Mouse (Mus musculus) limb, embryonic 13.5 days (tissue): ENCODE data around the gene Cd46. TPM values are rescaled to one million over a fixed set of nuclear protein-coding genes. Genes with fewer than 3 reads are reported as not detected.

Experiments used
- ATAC-seq: fragments of 200-750 bp; cut with Nextera tagmentation; 2 replicates; pipeline ENCODE4 v1.8.0; 2017; ENCODE audit warnings: low read depth, moderate number of reproducible peaks, moderate TSS enrichment; ENCODE audit not compliant: low FRiP score
- H3K27ac ChIP-seq: fragments of 300-500 bp; sonication (generic); 2 replicates; pipeline ENCODE4 v1.5.1; 2015; ENCODE audit warnings: inconsistent platforms, mild to moderate bottlenecking, moderate library complexity
- H3K27me3 ChIP-seq: fragments of 300-500 bp; sonication (generic); 2 replicates; pipeline ENCODE4 v1.6.1; 2015; ENCODE audit warnings: mild to moderate bottlenecking, inconsistent platforms
- H3K36me3 ChIP-seq: fragments of 300-500 bp; sonication (generic); 2 replicates; pipeline ENCODE4 v1.6.1; 2015; ENCODE audit warnings: inconsistent platforms, mild to moderate bottlenecking, moderate library complexity
- H3K4me1 ChIP-seq: fragments of 300-500 bp; sonication (generic); 2 replicates; pipeline ENCODE4 v1.6.1; 2015; ENCODE audit warnings: inconsistent platforms
- H3K4me2 ChIP-seq: fragments of 300-500 bp; sonication (generic); replicated peaks from 2 replicates; pipeline ENCODE4 v1.6.1; 2015; ENCODE audit warnings: inconsistent platforms, mild to moderate bottlenecking, moderate library complexity
- H3K4me3 ChIP-seq: fragments of 300-500 bp; sonication (generic); 2 replicates; pipeline ENCODE4 v1.5.1; 2015; ENCODE audit warnings: moderate library complexity, mild to moderate bottlenecking, inconsistent platforms
- H3K9ac ChIP-seq: fragments of 300-500 bp; sonication (generic); 2 replicates; pipeline ENCODE4 v1.6.1; 2015; ENCODE audit warnings: mild to moderate bottlenecking, inconsistent platforms
- H3K9me3 ChIP-seq: fragments of 300-500 bp; sonication (generic); 2 replicates; pipeline ENCODE4 v1.6.1; 2016; ENCODE audit warnings: inconsistent platforms
- WGBS: fragments of 180-500 bp; shearing (Covaris S2); methylation state at CpG from one replicate; pipeline ENCODE4 v1.1.7; 2015; 5-methylcytosine and 5-hydroxymethylcytosine counted together
- polyA plus RNA-seq: library from polyadenylated mRNA; unstranded; fragments of >200 nt; fragmentation: Nextera tagmentation; extraction: Ambion mirVana; gene quantifications from 2 replicates; pipeline ENCODE4 v1.2.1, GENCODE M21; 2015

Cd46 gene
- polyA plus RNA-seq, 1 experiment from 2014 or later, result 1.0 TPM

DNA sequence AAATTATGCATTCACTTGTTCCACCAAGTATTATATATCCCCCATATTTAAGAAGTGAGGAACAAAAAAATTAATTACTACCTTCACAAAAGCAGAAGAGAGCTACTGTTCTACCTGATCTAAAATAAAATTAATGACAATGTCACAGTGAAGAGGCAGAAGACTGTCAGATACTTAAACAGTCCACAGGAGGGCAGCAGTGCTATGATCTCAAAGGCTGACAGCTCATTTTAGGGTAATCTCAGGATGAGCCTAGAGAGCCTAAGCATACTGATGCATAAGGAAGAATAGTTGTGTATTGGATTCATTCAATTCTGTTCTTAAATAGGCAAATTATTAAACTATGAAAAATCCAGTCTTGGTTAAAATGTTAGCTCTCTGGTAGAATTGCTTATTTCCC is 51.6 kb downstream of the Cd46 start:
- no peak overlapping the region for H3K27ac ChIP-seq
- no peaks in the 10 kb centered on the region for H3K36me3 ChIP-seq
- H3K4me3 ChIP-seq, result no peak overlapping the region
- H3K4me1 ChIP-seq, result no peaks in the 10 kb centered on the region
- H3K27me3 ChIP-seq, result no peaks in the 10 kb centered on the region
- H3K4me2 ChIP-seq, result no peak overlapping the region
- no peak overlapping the region for H3K9ac ChIP-seq
- no peaks in the 10 kb centered on the region for H3K9me3 ChIP-seq
- no peak for ATAC-seq

- H3K9me3 ChIP-seq, result no peaks in the 10 kb centered on the region
- no peak overlapping the region for H3K9ac ChIP-seq
- no peaks in the 10 kb centered on the region for H3K36me3 ChIP-seq
- no peak for ATAC-seq
- H3K4me2 ChIP-seq, result no peak overlapping the region
- H3K27me3 ChIP-seq, result no peaks in the 10 kb centered on the region
- H3K27ac ChIP-seq, result no peak overlapping the region
- 55% methylated on average over 1 of the region's 1 CpGs for WGBS
- H3K4me1 ChIP-seq, result no peaks in the 10 kb centered on the region
- no peak overlapping the region for H3K4me3 ChIP-seq
These were observed 53.7 kb downstream of the Cd46 start for GRCm38 (mm10) chr1:195038386-195038785.

DNA sequence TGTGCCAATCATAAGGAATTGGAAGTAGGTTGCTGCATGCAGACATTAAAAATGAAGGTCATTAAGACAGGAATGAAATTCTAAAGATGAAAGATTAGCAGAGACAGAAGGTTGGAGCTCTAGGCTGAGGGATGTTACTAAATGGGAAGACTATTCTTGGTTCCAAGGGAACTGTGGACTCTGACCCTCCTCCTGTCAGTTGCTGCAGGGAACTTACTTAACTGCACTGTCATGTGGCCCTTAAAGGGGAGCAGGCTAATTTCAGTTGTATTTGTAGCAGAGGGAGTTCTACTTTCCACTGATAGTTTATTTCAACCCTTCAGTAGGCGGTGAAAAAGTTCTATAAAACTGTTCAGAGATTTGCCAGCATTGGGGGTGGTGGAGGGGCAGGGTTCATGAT is 54.1 kb downstream of the Cd46 start:
- Histone ChIP-seq H3K27ac (no peak overlapping the region), H3K36me3 (no peaks in the 10 kb centered on the region), H3K9me3 (no peaks in the 10 kb centered on the region), H3K27me3 (no peaks in the 10 kb centered on the region), H3K4me2 (no peak overlapping the region), H3K4me3 (no peak overlapping the region), H3K4me1 (no peaks in the 10 kb centered on the region), H3K9ac (no peak overlapping the region)
- WGBS, result 65% methylated on average over 1 of the region's 1 CpGs
- ATAC-seq, result no peak

- H3K4me1 ChIP-seq, result no peaks in the 10 kb centered on the region
- WGBS, result 90% methylated on average over 6 of the region's 6 CpGs
- no peaks in the 10 kb centered on the region for H3K9me3 ChIP-seq
- H3K27me3 ChIP-seq, result no peaks in the 10 kb centered on the region
- no peak overlapping the region for H3K4me2 ChIP-seq
- no peak overlapping the region for H3K4me3 ChIP-seq
- H3K9ac ChIP-seq, result no peak overlapping the region
- no peak for ATAC-seq
- no peak overlapping the region for H3K27ac ChIP-seq
- no peaks in the 10 kb centered on the region for H3K36me3 ChIP-seq
These were observed 54.6 kb downstream of the Cd46 start for GRCm38 (mm10) chr1:195037483-195037882.

- no peaks in the 10 kb centered on the region for H3K4me1 ChIP-seq
- H3K4me2 ChIP-seq, result no peak overlapping the region
- H3K9me3 ChIP-seq, result no peaks in the 10 kb centered on the region
- H3K36me3 ChIP-seq, result no peaks in the 10 kb centered on the region
- no peak overlapping the region for H3K9ac ChIP-seq
- no peaks in the 10 kb centered on the region for H3K27me3 ChIP-seq
- no peak overlapping the region for H3K27ac ChIP-seq
- 65% methylated on average over 1 of the region's 1 CpGs for WGBS
- H3K4me3 ChIP-seq, result no peak overlapping the region
- no peak; the same call in 1 of the 2 replicates for ATAC-seq
These were observed 58.1 kb downstream of the Cd46 start for GRCm38 (mm10) chr1:195033941-195034340.

- H3K9ac ChIP-seq, result no peak overlapping the region
- H3K36me3 ChIP-seq, result no peaks in the 10 kb centered on the region
- no peak overlapping the region for H3K4me3 ChIP-seq
- no peak overlapping the region for H3K4me2 ChIP-seq
- H3K4me1 ChIP-seq, result no peaks in the 10 kb centered on the region
- ATAC-seq, result no peak
- H3K9me3 ChIP-seq, result no peaks in the 10 kb centered on the region
- 85% methylated on average over 1 of the region's 1 CpGs for whole genome bisulfite sequencing
- no peak overlapping the region for H3K27ac ChIP-seq
- H3K27me3 ChIP-seq, result no peaks in the 10 kb centered on the region
These were observed 59.3 kb downstream of the Cd46 start for GRCm38 (mm10) chr1:195032738-195033137.

DNA sequence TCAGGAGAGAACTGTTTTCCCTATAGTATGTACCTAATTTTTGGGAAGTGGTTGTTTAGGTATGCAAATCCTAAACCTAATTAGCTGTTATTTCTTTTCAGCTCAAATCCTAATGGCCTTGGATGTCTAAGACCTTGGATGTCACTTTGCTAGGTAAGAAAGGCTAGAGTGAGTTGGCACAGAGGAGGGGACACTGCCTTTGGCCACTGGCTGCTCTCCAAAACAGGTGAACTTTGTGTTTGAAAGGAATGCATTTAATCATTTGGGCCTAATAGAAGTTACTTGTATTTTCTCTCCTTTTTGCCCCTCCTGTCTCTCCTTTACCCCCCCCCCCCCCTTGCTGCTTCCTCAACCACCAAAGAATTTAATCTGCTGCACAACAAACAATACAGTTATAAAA is 60.3 kb downstream of the Cd46 start:
- no peak for ATAC-seq
- Histone ChIP-seq H3K4me1 (no peaks in the 10 kb centered on the region), H3K9ac (no peak overlapping the region)

GRCm38 (mm10) chr1:195027507-195027906 is 64.5 kb downstream of the Cd46 start:
- Histone ChIP-seq H3K36me3 (no peaks in the 10 kb centered on the region), H3K4me3 (no peak overlapping the region), H3K9me3 (no peaks in the 10 kb centered on the region), H3K4me2 (no peak overlapping the region), H3K27ac (no peak overlapping the region), H3K27me3 (no peaks in the 10 kb centered on the region), H3K4me1 (no peaks in the 10 kb centered on the region), H3K9ac (no peak overlapping the region)
- 63% methylated on average over 1 of the region's 1 CpGs for WGBS
- ATAC-seq, result no peak

More for the DNA sequence above, 60.3 kb downstream of the Cd46 start:
- Histone ChIP-seq H3K4me2 (no peak overlapping the region), H3K4me3 (no peak overlapping the region), H3K36me3 (no peaks in the 10 kb centered on the region), H3K27me3 (no peaks in the 10 kb centered on the region), H3K9me3 (no peaks in the 10 kb centered on the region), H3K27ac (no peak overlapping the region)

DNA sequence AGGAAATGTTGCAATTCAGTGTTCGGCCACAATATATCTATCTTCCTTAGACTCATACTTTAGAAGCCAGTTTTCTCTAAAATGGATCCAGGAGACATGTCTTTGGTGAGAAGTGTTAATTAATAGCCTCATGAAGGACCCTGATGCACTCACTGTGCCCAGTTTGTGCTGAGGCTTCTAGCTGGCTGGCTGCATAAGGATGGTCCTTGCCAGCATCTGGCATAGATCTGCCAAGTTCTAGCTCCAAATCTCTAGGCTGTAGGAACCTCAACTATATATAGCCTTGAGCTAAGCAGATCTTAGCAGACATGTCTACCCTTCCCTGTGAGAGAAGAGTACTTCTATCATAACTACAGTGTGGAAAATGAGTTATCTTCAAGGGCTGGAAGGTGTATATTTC is 68.2 kb downstream of the Cd46 start:
- no peak for ATAC-seq
- 89% methylated on average over 1 of the region's 1 CpGs for WGBS
- H3K36me3 ChIP-seq, result no peaks in the 10 kb centered on the region

DNA sequence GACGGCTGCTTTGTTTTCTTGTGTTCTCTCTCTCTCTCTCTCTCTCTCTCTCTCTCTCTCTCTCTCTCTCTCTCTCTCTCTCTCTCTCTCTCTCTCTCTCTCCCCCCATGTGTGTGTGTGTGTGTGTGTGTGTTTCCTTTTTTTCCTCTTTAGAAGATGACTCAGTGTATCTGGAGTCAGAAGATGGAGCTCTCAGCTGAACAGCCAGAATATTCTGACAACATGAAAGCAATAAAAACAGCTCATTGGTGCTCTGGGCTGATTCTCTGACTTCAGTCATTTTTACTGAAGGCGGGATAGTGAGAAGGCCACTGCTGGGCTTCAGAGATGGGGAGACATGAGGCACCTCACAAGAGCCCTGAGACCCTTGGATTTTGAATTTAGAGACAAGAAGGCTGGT is 70.2 kb downstream of the Cd46 start:
- H3K27me3 ChIP-seq, result no peaks in the 10 kb centered on the region
- no peak overlapping the region for H3K27ac ChIP-seq
- ATAC-seq, result no peak
- no peaks in the 10 kb centered on the region for H3K4me1 ChIP-seq
- H3K4me3 ChIP-seq, result no peak overlapping the region
- H3K36me3 ChIP-seq, result no peaks in the 10 kb centered on the region
- no peak overlapping the region for H3K9ac ChIP-seq
- H3K4me2 ChIP-seq, result no peak overlapping the region
- H3K9me3 ChIP-seq, result no peaks in the 10 kb centered on the region
- WGBS, result 74% methylated on average over 2 of the region's 2 CpGs

More for the DNA sequence above, 68.2 kb downstream of the Cd46 start:
- Histone ChIP-seq H3K9ac (no peak overlapping the region), H3K4me3 (no peak overlapping the region), H3K4me1 (no peaks in the 10 kb centered on the region), H3K27ac (no peak overlapping the region), H3K9me3 (no peaks in the 10 kb centered on the region), H3K27me3 (no peaks in the 10 kb centered on the region), H3K4me2 (no peak overlapping the region)

GRCm38 (mm10) chr1:195019062-195019600 is 72.9 kb downstream of the Cd46 start:
- Histone ChIP-seq H3K27ac (no peak overlapping the region), H3K4me3 (no peak overlapping the region), H3K4me2 (no peak overlapping the region), H3K9me3 (no peaks in the 10 kb centered on the region), H3K27me3 (no peaks in the 10 kb centered on the region), H3K36me3 (no peaks in the 10 kb centered on the region), H3K9ac (no peak overlapping the region), H3K4me1 (no peaks in the 10 kb centered on the region)
- WGBS, result 94% methylated on average over 5 of the region's 5 CpGs
- no peak for ATAC-seq

- no peaks in the 10 kb centered on the region for H3K4me1 ChIP-seq
- no peaks in the 10 kb centered on the region for H3K36me3 ChIP-seq
- no peaks in the 10 kb centered on the region for H3K27me3 ChIP-seq
- no peak; the same call in 1 of the 2 replicates for ATAC-seq
- H3K4me2 ChIP-seq, result no peak overlapping the region
- no peaks in the 10 kb centered on the region for H3K9me3 ChIP-seq
- 84% methylated on average over 9 of the region's 9 CpGs for WGBS
- no peak overlapping the region for H3K4me3 ChIP-seq
- H3K9ac ChIP-seq, result no peak overlapping the region
- no peak overlapping the region for H3K27ac ChIP-seq
These were observed 73.7 kb downstream of the Cd46 start for GRCm38 (mm10) chr1:195018089-195018999.

DNA sequence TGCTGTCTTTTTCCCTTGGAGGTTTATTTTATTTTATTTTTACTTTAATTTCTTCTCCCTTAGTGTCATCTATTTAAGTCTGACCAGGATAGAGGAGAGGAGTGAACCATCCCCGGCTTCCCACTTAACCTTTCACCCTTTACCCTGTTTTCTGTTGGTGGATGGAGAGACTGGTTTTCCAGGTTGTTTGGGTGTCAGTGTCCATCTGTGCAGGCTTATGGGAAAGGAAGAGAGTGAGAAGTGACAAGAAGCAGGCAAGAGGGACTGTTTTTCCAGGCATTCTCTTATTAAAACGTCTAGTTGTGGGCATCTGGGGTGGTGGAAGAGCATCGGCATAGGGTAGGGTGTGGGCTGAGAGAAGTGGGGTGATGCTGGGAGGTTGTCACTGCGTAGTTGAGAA is 74.4 kb downstream of the Cd46 start:
- no peak overlapping the region for H3K9ac ChIP-seq
- ATAC-seq, result no peak
- H3K4me3 ChIP-seq, result no peak overlapping the region
- H3K27me3 ChIP-seq, result no peaks in the 10 kb centered on the region
- no peaks in the 10 kb centered on the region for H3K36me3 ChIP-seq
- no peak overlapping the region for H3K4me2 ChIP-seq
- H3K4me1 ChIP-seq, result no peaks in the 10 kb centered on the region
- no peak overlapping the region for H3K27ac ChIP-seq
- 71% methylated on average over 4 of the region's 4 CpGs for WGBS
- no peaks in the 10 kb centered on the region for H3K9me3 ChIP-seq
